Mouse (Mus musculus): ENCODE data around the gene Phf7.
A peak's percentile ranks its signal among the peaks of the same experiment; 100 is the strongest.

Gene Phf7

GRCm38 (mm10) chr14:31251084-31251604 is at the start of gene Phf7, which contains the start of gene Bap1:
Gene Phf7 (minus strand): TSS chr14:31251317.
Gene Bap1 (plus strand): TSS chr14:31251450.
- DNase-seq (ENCODE audit: low read depth): peak; percentile 81

- no peak for DNase-seq (ENCODE audit: low read depth)
Observed at GRCm38 (mm10) chr14:31285728-31286127, 34.6 kb upstream of the Phf7 start.

GRCm38 (mm10) chr14:31272164-31272563 is 21.0 kb upstream of the Phf7 start:
- DNase-seq (ENCODE audit: low read depth): peak; percentile 65

GRCm38 (mm10) chr14:31271121-31271520 is 20.0 kb upstream of the Phf7 start:
- no peak for DNase-seq (ENCODE audit: low read depth)

- DNase-seq (ENCODE audit: low read depth): no peak
Observed at GRCm38 (mm10) chr14:31269456-31270100, 18.5 kb upstream of the Phf7 start.

- no peak for DNase-seq (ENCODE audit: low read depth)
Observed at GRCm38 (mm10) chr14:31268301-31269001, 17.3 kb upstream of the Phf7 start.

GRCm38 (mm10) chr14:31267649-31268048 is 16.5 kb upstream of the Phf7 start:
- no peak for DNase-seq (ENCODE audit: low read depth)

GRCm38 (mm10) chr14:31260932-31261331 is 9.8 kb upstream of the Phf7 start:
- DNase-seq (ENCODE audit: low read depth): peak; percentile 27

- DNase-seq (ENCODE audit: low read depth): peak; percentile 87
Observed at GRCm38 (mm10) chr14:31260374-31260773, 9.3 kb upstream of the Phf7 start.

- no peak for DNase-seq (ENCODE audit: low read depth)
Observed at GRCm38 (mm10) chr14:31258476-31259050, 7.4 kb upstream of the Phf7 start.

- no peak for DNase-seq (ENCODE audit: low read depth)
Observed at GRCm38 (mm10) chr14:31252091-31252490, 974 bp upstream of the Phf7 start.

- DNase-seq (ENCODE audit: low read depth): no peak
Observed at GRCm38 (mm10) chr14:31251626-31252025, 509 bp upstream of the Phf7 start.

GRCm38 (mm10) chr14:31250222-31251083 is 664 bp downstream of the Phf7 start:
- DNase-seq (ENCODE audit: low read depth): peak; percentile 54

GRCm38 (mm10) chr14:31248396-31248795 is 2.7 kb downstream of the Phf7 start:
- DNase-seq (ENCODE audit: low read depth): no peak

GRCm38 (mm10) chr14:31245946-31246345 is 5.2 kb downstream of the Phf7 start:
- no peak for DNase-seq (ENCODE audit: low read depth)

GRCm38 (mm10) chr14:31244777-31245176 is 6.3 kb downstream of the Phf7 start:
- no peak for DNase-seq (ENCODE audit: low read depth)

- no peak for DNase-seq (ENCODE audit: low read depth)
Observed at GRCm38 (mm10) chr14:31240528-31240927, 10.6 kb downstream of the Phf7 start.

- DNase-seq (ENCODE audit: low read depth): no peak
Observed at GRCm38 (mm10) chr14:31237101-31237882, 13.8 kb downstream of the Phf7 start.

GRCm38 (mm10) chr14:31233996-31234591 is 17.0 kb downstream of the Phf7 start:
- DNase-seq (ENCODE audit: low read depth): peak; percentile 71

GRCm38 (mm10) chr14:31233070-31233995 is 17.8 kb downstream of the Phf7 start:
- no peak for DNase-seq (ENCODE audit: low read depth)
